Mouse (Mus musculus) embryonic facial prominence, embryonic 13.5 days (tissue): ENCODE measurements at regions not wholly inside any gene's neighbourhood (a gene's known extent, or its start where the extent isn't known, plus 50 kb on each side); places are given as distances from the start of the nearest gene placed in this dataset.

Experiments
- ATAC-seq: fragments of 200-750 bp; cut with Nextera tagmentation; 2 replicates; pipeline ENCODE4 v1.8.0; 2017; ENCODE audit warnings: low read depth; ENCODE audit not compliant: insufficient number of reproducible peaks, insufficient read depth, low FRiP score, low TSS enrichment
- H3K27ac ChIP-seq: fragments of 300-500 bp; sonication (generic); 2 replicates; pipeline ENCODE4 v1.5.1; 2015; ENCODE audit warnings: moderate library complexity, mild to moderate bottlenecking, inconsistent platforms
- H3K27me3 ChIP-seq: fragments of 300-500 bp; sonication (generic); 2 replicates; pipeline ENCODE4 v1.6.1; 2015; ENCODE audit warnings: mild to moderate bottlenecking, inconsistent platforms
- H3K36me3 ChIP-seq: fragments of 300-500 bp; sonication (generic); 2 replicates; pipeline ENCODE4 v1.6.1; 2015; ENCODE audit warnings: mild to moderate bottlenecking, inconsistent platforms
- H3K4me1 ChIP-seq: fragments of 300-500 bp; sonication (generic); 2 replicates; pipeline ENCODE4 v1.6.1; 2015; ENCODE audit warnings: inconsistent platforms
- H3K4me2 ChIP-seq: fragments of 300-500 bp; sonication (generic); 2 replicates; pipeline ENCODE4 v1.6.1; 2015; ENCODE audit warnings: moderate library complexity, mild to moderate bottlenecking, inconsistent platforms
- H3K4me3 ChIP-seq: fragments of 300-500 bp; sonication (generic); 2 replicates; pipeline ENCODE4 v1.5.1; 2015; ENCODE audit warnings: mild to moderate bottlenecking, inconsistent platforms
- H3K9ac ChIP-seq: fragments of 300-500 bp; sonication (generic); 2 replicates; pipeline ENCODE4 v1.6.1; 2015; ENCODE audit warnings: mild to moderate bottlenecking, inconsistent platforms
- H3K9me3 ChIP-seq: fragments of 300-500 bp; sonication (generic); 2 replicates; pipeline ENCODE4 v1.6.1; 2016; ENCODE audit warnings: inconsistent platforms
- WGBS: fragments of 180-500 bp; shearing (Covaris S2); methylation state at CpG from one replicate; pipeline ENCODE4 v1.1.7; 2015; ENCODE audit warnings: mixed read lengths; 5-methylcytosine and 5-hydroxymethylcytosine counted together

DNA sequence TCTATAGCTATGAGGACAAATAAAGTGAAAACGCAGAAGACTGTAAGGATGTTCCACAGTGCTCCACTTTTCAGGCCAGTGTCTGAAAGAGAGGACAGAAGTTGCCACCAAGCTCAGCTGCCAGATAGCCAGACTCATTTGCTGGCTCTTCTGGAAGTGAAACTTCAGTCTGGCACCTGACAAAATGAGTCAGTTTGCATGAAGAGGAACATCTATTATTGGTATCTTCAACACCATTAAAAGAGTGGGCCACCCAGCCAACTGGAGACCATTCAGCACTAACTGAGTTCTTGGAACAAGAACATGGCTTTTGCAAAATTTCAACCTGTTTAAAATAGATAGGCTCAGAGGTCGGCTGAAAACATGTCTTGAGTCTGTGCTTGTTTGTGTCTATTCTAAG is 592.4 kb upstream of the Tbl1xr1 start:
- H3K4me2 ChIP-seq, result no peak overlapping the region
- H3K36me3 ChIP-seq, result no peaks in the 10 kb centered on the region
- no peak for ATAC-seq
- H3K9ac ChIP-seq, result no peak overlapping the region
- 81% methylated on average over 2 of the region's 2 CpGs for WGBS
- H3K27me3 ChIP-seq, result no peaks in the 10 kb centered on the region
- H3K4me1 ChIP-seq, result peaks cover 5% of the 10 kb centered on the region
- H3K9me3 ChIP-seq, result no peaks in the 10 kb centered on the region
- no peak overlapping the region for H3K4me3 ChIP-seq
- H3K27ac ChIP-seq, result no peak overlapping the region

DNA sequence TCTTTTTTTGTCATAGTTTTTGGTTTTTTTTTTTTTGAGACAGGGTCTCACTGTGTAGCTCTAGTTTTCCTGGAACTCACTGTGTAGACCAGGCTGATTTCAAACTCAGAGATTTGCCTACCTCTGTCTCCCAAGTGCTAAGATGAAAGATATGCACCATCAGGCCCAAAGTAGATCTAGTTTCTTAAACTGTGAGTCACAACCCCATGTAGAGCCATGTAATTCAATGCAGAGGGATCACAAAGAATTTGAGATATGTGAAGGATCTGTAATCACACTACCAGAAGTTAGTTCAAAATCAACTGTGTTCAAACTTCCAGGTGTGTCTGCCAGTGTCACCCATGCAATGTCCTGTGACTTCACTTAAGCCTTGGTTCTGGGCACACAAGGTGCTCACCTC is 591.0 kb upstream of the Tbl1xr1 start:
- no peak overlapping the region for H3K9ac ChIP-seq
- no peaks in the 10 kb centered on the region for H3K4me1 ChIP-seq
- H3K36me3 ChIP-seq, result no peaks in the 10 kb centered on the region
- no peaks in the 10 kb centered on the region for H3K27me3 ChIP-seq
- no peak overlapping the region for H3K4me2 ChIP-seq
- no peak for ATAC-seq
- no peak overlapping the region for H3K27ac ChIP-seq
- H3K9me3 ChIP-seq, result no peaks in the 10 kb centered on the region
- no peak overlapping the region for H3K4me3 ChIP-seq

DNA sequence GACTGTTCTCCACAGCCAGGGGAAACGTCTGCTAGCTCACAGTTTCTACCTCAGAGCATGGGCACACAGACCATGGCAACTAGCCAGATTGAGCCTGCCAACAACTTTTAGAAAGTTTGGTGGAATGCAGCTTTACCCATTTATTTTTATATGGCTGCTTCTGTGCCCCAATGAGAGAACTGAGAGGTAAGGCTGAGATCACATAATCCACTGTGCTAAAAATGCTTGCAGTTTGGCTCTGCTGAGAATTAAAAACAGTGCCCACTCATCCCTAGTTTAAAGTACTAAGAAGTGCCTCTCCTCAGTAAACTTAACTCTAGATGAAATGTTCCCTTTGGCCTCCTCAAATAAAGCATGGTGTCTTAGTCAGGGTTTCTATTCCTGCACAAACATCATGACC is 586.9 kb upstream of the Tbl1xr1 start:
- H3K4me2 ChIP-seq, result no peak overlapping the region
- H3K9me3 ChIP-seq, result no peaks in the 10 kb centered on the region
- H3K36me3 ChIP-seq, result no peaks in the 10 kb centered on the region
- no peaks in the 10 kb centered on the region for H3K27me3 ChIP-seq
- H3K4me3 ChIP-seq, result no peak overlapping the region
- H3K9ac ChIP-seq, result no peak overlapping the region
- WGBS, result 60% methylated on average over 1 of the region's 1 CpGs
- H3K4me1 ChIP-seq, result no peaks in the 10 kb centered on the region
- no peak for ATAC-seq
- H3K27ac ChIP-seq, result no peak overlapping the region

DNA sequence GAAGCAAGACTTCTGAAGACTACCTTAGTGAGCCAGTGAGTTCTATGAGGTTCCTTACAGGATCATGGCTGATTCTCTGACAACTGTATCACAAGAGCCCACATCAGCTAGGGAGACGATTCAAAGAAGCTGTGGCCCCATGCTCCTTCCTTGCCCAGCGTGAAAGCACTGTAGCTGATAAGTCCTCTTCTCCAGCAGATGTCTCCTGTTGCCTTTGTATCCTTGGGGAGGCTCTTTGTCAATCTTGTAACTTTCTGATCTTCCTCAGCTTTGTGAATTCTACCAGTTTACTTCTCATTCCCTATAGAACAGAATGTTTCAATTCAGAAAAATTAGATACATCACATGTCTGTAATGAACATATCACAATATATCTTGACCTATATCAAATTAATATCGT is 584.0 kb upstream of the Tbl1xr1 start:
- ATAC-seq, result no peak
- H3K36me3 ChIP-seq, result no peaks in the 10 kb centered on the region
- 72% methylated on average over 3 of the region's 3 CpGs for WGBS
- H3K9ac ChIP-seq, result no peak overlapping the region
- H3K4me1 ChIP-seq, result peaks cover 11% of the 10 kb centered on the region
- no peak overlapping the region for H3K27ac ChIP-seq
- no peak overlapping the region for H3K4me2 ChIP-seq
- H3K4me3 ChIP-seq, result no peak overlapping the region
- no peaks in the 10 kb centered on the region for H3K27me3 ChIP-seq
- no peaks in the 10 kb centered on the region for H3K9me3 ChIP-seq

DNA sequence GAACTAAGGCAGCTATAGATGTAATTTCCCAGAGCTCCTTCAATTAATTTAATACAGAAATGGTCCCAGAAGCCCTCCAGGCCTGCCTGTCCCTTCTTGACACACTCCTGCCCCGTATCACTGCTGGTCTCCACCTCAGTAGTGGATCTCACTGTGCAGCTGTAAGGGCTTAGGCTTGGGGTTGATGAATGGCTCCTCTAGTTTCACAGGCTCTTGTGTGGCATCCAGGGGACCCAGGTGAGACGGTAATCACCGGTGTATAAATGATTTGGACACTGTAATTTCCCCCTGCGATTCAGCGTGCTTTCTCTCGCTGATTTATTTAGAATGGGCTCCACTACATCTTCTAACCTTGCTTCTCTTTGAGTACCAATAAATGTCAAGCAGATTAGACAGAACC is 583.1 kb upstream of the Tbl1xr1 start:
- ATAC-seq, result no peak
- no peak overlapping the region for H3K4me2 ChIP-seq
- H3K4me1 ChIP-seq, result peaks cover 11% of the 10 kb centered on the region
- no peaks in the 10 kb centered on the region for H3K27me3 ChIP-seq
- WGBS, result 78% methylated on average over 6 of the region's 6 CpGs
- H3K36me3 ChIP-seq, result no peaks in the 10 kb centered on the region
- no peak overlapping the region for H3K4me3 ChIP-seq
- H3K9me3 ChIP-seq, result no peaks in the 10 kb centered on the region
- no peak overlapping the region for H3K27ac ChIP-seq
- H3K9ac ChIP-seq, result no peak overlapping the region

DNA sequence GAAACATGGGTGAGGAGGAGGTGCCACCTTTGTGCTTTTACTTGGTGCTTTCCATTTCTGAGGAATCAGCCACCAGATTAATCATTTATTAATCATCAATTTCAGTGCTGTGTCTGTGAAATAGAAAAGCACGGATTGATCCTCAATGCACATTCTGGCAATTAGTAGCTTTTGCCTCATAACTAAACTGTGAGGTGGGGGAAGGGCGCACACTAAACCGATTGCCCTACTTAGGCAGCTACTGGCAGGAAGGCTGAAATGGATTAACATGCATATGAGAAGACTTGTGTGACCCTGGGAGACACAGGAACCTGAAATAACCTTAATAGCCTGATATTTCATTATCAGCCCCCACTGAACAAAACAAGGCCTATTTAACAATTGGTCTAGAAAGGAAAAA is 581.5 kb upstream of the Tbl1xr1 start:
- Histone ChIP-seq H3K4me2 (no peak overlapping the region), H3K4me1 (peaks cover 11% of the 10 kb centered on the region), H3K27ac (no peak overlapping the region), H3K4me3 (no peak overlapping the region), H3K27me3 (no peaks in the 10 kb centered on the region), H3K9me3 (no peaks in the 10 kb centered on the region), H3K36me3 (no peaks in the 10 kb centered on the region), H3K9ac (no peak overlapping the region)
- WGBS, result 54% methylated on average over 3 of the region's 3 CpGs
- no peak for ATAC-seq

DNA sequence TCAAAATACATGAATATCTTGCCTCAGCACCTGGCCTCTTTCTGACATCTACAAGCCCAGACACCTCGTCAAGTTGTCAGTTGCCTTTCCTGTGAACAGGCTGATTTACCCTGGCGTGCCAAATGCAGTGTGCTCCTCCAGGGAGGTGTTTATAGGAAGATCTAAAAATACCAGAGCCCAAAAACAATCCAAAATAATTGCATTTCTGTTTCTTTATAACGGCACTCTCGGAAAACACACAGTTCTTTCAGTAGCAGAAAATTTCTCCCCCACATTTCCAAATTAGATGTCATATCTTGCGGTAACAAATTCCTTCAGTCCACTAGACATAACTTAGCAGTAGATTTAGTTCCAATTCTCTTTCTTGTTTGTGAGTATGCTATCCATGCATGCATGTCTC is 580.8 kb upstream of the Tbl1xr1 start:
- WGBS, result 59% methylated on average over 5 of the region's 5 CpGs

DNA sequence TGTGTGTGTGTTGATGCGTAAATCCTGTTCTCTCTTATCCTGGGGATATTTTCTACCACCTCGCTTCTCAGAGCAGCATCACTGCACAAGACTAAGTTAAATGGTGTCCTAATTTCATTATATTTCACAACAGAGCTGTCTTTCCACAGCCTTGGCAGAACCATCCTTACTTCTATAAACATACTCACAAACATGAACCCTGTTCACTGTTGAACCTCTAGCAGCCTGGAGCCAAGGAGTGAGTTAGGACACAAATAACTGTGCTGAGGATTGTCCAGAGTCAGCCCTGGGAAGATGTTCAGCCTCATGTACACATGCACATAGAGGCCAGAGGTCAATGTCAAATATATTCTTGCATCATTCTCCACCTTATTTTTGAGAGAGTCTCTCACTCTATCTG is 580.3 kb upstream of the Tbl1xr1 start:
- WGBS, result 90% methylated on average over 2 of the region's 2 CpGs
- Histone ChIP-seq H3K27me3 (no peaks in the 10 kb centered on the region), H3K9me3 (no peaks in the 10 kb centered on the region), H3K27ac (no peak overlapping the region), H3K36me3 (no peaks in the 10 kb centered on the region), H3K4me1 (peaks cover 11% of the 10 kb centered on the region), H3K4me2 (no peak overlapping the region), H3K9ac (no peak overlapping the region), H3K4me3 (no peak overlapping the region)
- no peak for ATAC-seq

More for the DNA sequence above, 580.8 kb upstream of the Tbl1xr1 start:
- no peaks in the 10 kb centered on the region for H3K27me3 ChIP-seq
- ATAC-seq, result no peak
- H3K4me2 ChIP-seq, result no peak overlapping the region
- no peaks in the 10 kb centered on the region for H3K9me3 ChIP-seq
- H3K9ac ChIP-seq, result no peak overlapping the region
- peaks cover 11% of the 10 kb centered on the region for H3K4me1 ChIP-seq
- H3K36me3 ChIP-seq, result no peaks in the 10 kb centered on the region
- H3K27ac ChIP-seq, result no peak overlapping the region
- no peak overlapping the region for H3K4me3 ChIP-seq

DNA sequence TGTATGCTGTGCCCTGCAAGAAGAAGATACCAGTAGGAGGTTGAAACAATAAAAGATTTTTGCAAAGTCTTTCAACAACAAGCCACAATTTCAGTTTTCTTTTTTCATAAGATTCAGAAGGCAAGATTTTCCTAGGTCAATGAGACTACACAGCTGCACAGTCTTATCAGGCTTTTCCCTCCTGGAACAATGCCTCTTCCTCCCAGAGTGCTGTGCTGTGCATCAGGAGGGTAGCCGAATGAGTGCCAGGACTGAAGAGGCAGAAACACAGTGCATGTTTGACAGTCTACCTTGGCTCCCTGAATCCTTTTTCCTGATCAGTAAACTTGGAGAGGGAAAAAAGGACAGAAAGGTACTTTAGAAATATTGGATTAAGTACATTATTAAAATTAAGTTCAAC is 579.4 kb upstream of the Tbl1xr1 start:
- H3K36me3 ChIP-seq, result no peaks in the 10 kb centered on the region
- no peak overlapping the region for H3K9ac ChIP-seq
- no peaks in the 10 kb centered on the region for H3K9me3 ChIP-seq
- no peak overlapping the region for H3K4me3 ChIP-seq
- 58% methylated on average over 1 of the region's 1 CpGs for WGBS
- H3K4me2 ChIP-seq, result no peak overlapping the region
- no peak overlapping the region for H3K27ac ChIP-seq
- H3K27me3 ChIP-seq, result no peaks in the 10 kb centered on the region
- peaks cover 11% of the 10 kb centered on the region for H3K4me1 ChIP-seq
- no peak for ATAC-seq

DNA sequence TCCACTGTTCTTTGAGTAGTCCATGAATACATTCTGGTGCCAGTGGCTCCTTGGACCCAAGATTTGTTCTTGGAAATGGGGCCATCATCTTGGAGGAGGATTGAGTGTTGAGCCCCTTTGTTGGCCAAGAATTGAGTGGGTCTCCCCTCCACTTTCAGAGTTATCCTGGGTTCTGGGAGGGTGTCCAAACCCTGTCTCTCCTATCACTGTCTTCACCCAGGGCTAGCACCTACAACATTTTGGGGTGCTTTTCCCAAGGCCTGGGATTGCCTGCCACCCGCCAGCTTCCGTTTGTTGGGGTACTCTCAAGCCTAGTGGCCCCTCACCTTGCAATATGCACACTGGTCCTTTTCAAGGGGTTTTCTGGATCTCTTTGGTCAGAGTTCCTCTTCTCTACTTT is 568.8 kb upstream of the Tbl1xr1 start:
- Histone ChIP-seq H3K4me2 (no peak overlapping the region), H3K4me1 (no peaks in the 10 kb centered on the region), H3K4me3 (no peak overlapping the region), H3K27ac (no peak overlapping the region), H3K36me3 (0 out of 2 replicates have a peak, but pooled peaks cover 6% of the 10 kb centered on the region), H3K27me3 (no peaks in the 10 kb centered on the region), H3K9me3 (peaks cover 22% of the 10 kb centered on the region), H3K9ac (no peak overlapping the region)
- no peak for ATAC-seq
- WGBS, result 95% methylated on average over 2 of the region's 2 CpGs

DNA sequence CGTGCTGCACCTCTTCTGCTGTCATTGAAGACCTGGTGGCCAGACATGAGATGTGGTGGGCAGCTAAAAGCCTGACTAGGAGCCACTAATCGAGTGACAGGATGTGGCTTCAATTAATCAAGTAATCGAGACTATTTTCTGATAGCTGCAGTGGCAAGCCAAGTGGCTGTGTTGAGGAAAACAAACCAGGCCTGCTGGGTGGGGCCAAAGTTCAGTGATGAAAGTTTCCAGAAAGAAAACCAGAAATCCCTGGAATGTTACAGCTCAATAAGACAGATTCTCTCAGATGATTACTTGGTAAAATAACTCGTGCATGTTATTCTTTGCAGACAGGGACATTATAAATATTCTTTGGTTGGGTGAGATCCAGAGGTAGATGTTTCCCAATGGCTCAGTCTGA is 564.4 kb upstream of the Tbl1xr1 start:
- Histone ChIP-seq H3K9me3 (peaks cover 22% of the 10 kb centered on the region), H3K27ac (no peak overlapping the region), H3K9ac (no peak overlapping the region), H3K4me2 (no peak overlapping the region), H3K4me3 (no peak overlapping the region), H3K27me3 (no peaks in the 10 kb centered on the region), H3K36me3 (0 out of 2 replicates have a peak, but pooled peaks cover 6% of the 10 kb centered on the region), H3K4me1 (no peaks in the 10 kb centered on the region)
- WGBS, result 65% methylated on average over 4 of the region's 4 CpGs
- no peak for ATAC-seq

DNA sequence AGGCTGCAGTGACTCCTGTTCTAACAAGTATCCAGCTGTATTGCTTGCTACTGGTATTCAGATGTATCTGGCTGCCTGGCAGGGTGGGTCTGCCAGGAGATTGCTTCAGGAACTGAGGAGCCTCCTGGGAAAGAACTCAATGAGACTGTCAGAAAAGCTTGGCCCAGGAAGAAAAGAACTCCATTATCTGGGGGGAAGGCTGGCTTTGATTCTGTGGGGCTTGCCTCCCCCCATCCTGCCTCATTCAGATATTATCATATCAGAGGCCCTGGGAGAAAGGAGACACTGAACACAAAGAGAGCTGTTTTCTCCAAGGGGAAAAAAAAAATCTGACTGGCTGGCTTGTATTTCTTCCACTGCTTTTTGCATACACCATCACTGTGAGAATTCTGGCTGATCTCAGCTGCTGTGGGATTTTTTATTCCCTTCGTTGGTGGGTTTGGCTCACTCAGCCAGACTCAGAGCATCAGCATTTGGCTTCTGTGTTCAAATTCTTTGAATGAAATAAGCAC is 552.0 kb upstream of the Tbl1xr1 start:
- H3K9me3 ChIP-seq, result 0 out of 2 replicates have a peak, but pooled peaks cover 11% of the 10 kb centered on the region
- H3K4me1 ChIP-seq, result peaks cover 8% of the 10 kb centered on the region
- WGBS, result 13% methylated on average over 1 of the region's 1 CpGs
- H3K4me3 ChIP-seq, result no peak overlapping the region
- no peak overlapping the region for H3K4me2 ChIP-seq
- H3K36me3 ChIP-seq, result no peaks in the 10 kb centered on the region
- H3K27ac ChIP-seq, result peak overlapping the region; percentile 48
- no peaks in the 10 kb centered on the region for H3K27me3 ChIP-seq
- no peak for ATAC-seq
- H3K9ac ChIP-seq, result no peak overlapping the region

DNA sequence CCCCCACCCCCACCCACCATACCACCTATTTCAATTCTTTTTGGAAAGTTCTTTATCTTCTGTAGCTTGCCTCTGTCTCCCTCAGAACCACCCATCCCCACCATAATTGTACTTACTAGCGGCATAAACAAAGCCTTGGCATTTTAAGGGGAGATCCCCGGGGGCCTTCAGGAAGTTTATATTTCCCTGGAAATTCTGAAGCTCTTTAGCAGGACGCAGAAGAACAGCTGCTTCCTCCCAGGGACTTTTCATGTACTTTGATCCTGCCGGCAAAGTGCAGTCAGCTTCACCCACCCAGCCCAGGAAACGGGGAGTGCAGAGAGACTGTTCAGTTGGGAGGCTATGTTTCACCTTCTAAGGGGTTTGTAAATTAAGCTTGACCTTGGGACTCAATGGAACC is 545.6 kb upstream of the Tbl1xr1 start:
- no peaks in the 10 kb centered on the region for H3K27me3 ChIP-seq
- H3K9ac ChIP-seq, result no peak overlapping the region
- peaks cover 4% of the 10 kb centered on the region; the same call in 1 of the 2 replicates for H3K4me1 ChIP-seq
- no peak for ATAC-seq
- no peaks in the 10 kb centered on the region for H3K36me3 ChIP-seq
- H3K4me3 ChIP-seq, result no peak overlapping the region
- WGBS, result 32% methylated on average over 5 of the region's 5 CpGs
- no peaks in the 10 kb centered on the region for H3K9me3 ChIP-seq
- no peak overlapping the region for H3K4me2 ChIP-seq
- 0 out of 2 replicates have a peak overlapping the region, but pooled peaks have one; percentile 30 for H3K27ac ChIP-seq
